Mouse (Mus musculus): Measurements from ENCODE around the gene Gm10490. TPM values are rescaled to one million over a fixed set of nuclear protein-coding genes. Genes with fewer than 3 reads are reported as not detected.
A peak's percentile ranks its signal among the peaks of the same experiment; 100 is the strongest.
"Not testable (repeated sequence)": the region's sequence is repeated elsewhere in the genome, so short reads cannot be mapped to it uniquely, and the experiment has no call there.

Gene Gm10490
- polyA plus RNA-seq (2016; fragmentation: Nextera tagmentation; extraction: Ambion mirVana), result not detected in 2 replicates

GRCm38 (mm10) chrX:7909242-7909641 is at the start of gene Gm10490:
Gm10490 (plus strand) TSS chrX:7909542.
- not testable (repeated sequence) for H3K27ac ChIP-seq; ATAC-seq (ENCODE audit: low FRiP score, low read depth); H3K4me2 ChIP-seq (replicated peaks); H3K4me3 ChIP-seq; H3K27me3 ChIP-seq (replicated peaks); H3K36me3 ChIP-seq; H3K4me1 ChIP-seq; H3K9me3 ChIP-seq; H3K9ac ChIP-seq
- WGBS, result 92% methylated on average over 4 of the region's 4 CpGs

GRCm38 (mm10) chrX:7863181-7863580 is 46.2 kb upstream of the Gm10490 start:
- Histone ChIP-seq H3K4me2 (replicated peaks) (no peak overlapping the region), H3K9me3 (no peaks in the 10 kb centered on the region), H3K27me3 (replicated peaks) (no peaks in the 10 kb centered on the region), H3K27ac (no peak overlapping the region), H3K4me1 (no peaks in the 10 kb centered on the region), H3K9ac (no peak overlapping the region), H3K4me3 (no peak overlapping the region), H3K36me3 (peaks cover 8% of the 10 kb centered on the region)
- 87% methylated on average over 1 of the region's 1 CpGs for WGBS
- no peak for ATAC-seq (ENCODE audit: low FRiP score, low read depth)

GRCm38 (mm10) chrX:7864551-7864950 is 44.8 kb upstream of the Gm10490 start:
- WGBS, result 80% methylated on average over 3 of the region's 3 CpGs
- Histone ChIP-seq H3K9ac (no peak overlapping the region), H3K9me3 (no peaks in the 10 kb centered on the region), H3K36me3 (peaks cover 9% of the 10 kb centered on the region), H3K4me1 (no peaks in the 10 kb centered on the region), H3K27ac (no peak overlapping the region), H3K4me3 (no peak overlapping the region), H3K4me2 (replicated peaks) (no peak overlapping the region), H3K27me3 (replicated peaks) (no peaks in the 10 kb centered on the region)
- ATAC-seq (ENCODE audit: low FRiP score, low read depth), result no peak

- Histone ChIP-seq H3K4me3 (no peak overlapping the region), H3K9ac (no peak overlapping the region), H3K27me3 (replicated peaks) (no peaks in the 10 kb centered on the region), H3K36me3 (peaks cover 9% of the 10 kb centered on the region), H3K9me3 (no peaks in the 10 kb centered on the region), H3K4me2 (replicated peaks) (no peak overlapping the region), H3K4me1 (no peaks in the 10 kb centered on the region), H3K27ac (no peak overlapping the region)
- no peak for ATAC-seq (ENCODE audit: low FRiP score, low read depth)
- WGBS, result 79% methylated on average over 2 of the region's 2 CpGs
These were observed 44.0 kb upstream of the Gm10490 start for GRCm38 (mm10) chrX:7865343-7865742.

- Histone ChIP-seq H3K27ac (no peak overlapping the region), H3K4me3 (no peak overlapping the region), H3K36me3 (peaks cover 9% of the 10 kb centered on the region), H3K9me3 (no peaks in the 10 kb centered on the region), H3K4me2 (replicated peaks) (no peak overlapping the region), H3K4me1 (no peaks in the 10 kb centered on the region), H3K9ac (no peak overlapping the region), H3K27me3 (replicated peaks) (no peaks in the 10 kb centered on the region)
- WGBS, result 73% methylated on average over 2 of the region's 2 CpGs
- ATAC-seq (ENCODE audit: low FRiP score, low read depth), result no peak
These were observed 43.6 kb upstream of the Gm10490 start for GRCm38 (mm10) chrX:7865786-7866185.

GRCm38 (mm10) chrX:7867141-7867540 is 42.2 kb upstream of the Gm10490 start:
- H3K4me3 ChIP-seq, result no peak overlapping the region
- 94% methylated on average over 1 of the region's 1 CpGs for WGBS
- no peaks in the 10 kb centered on the region for H3K27me3 ChIP-seq (replicated peaks)
- no peaks in the 10 kb centered on the region for H3K9me3 ChIP-seq
- H3K4me2 ChIP-seq (replicated peaks), result no peak overlapping the region
- no peak for ATAC-seq (ENCODE audit: low FRiP score, low read depth)
- no peaks in the 10 kb centered on the region for H3K4me1 ChIP-seq
- peaks cover 14% of the 10 kb centered on the region for H3K36me3 ChIP-seq
- H3K27ac ChIP-seq, result no peak overlapping the region
- H3K9ac ChIP-seq, result no peak overlapping the region

- WGBS, result 48% methylated on average over 2 of the region's 2 CpGs
- Histone ChIP-seq H3K36me3 (peaks cover 18% of the 10 kb centered on the region), H3K27me3 (replicated peaks) (no peaks in the 10 kb centered on the region), H3K27ac (no peak overlapping the region), H3K4me3 (no peak overlapping the region), H3K9ac (no peak overlapping the region), H3K9me3 (no peaks in the 10 kb centered on the region), H3K4me1 (no peaks in the 10 kb centered on the region), H3K4me2 (replicated peaks) (no peak overlapping the region)
- no peak for ATAC-seq (ENCODE audit: low FRiP score, low read depth)
These were observed 40.8 kb upstream of the Gm10490 start for GRCm38 (mm10) chrX:7868506-7868905.

- peaks cover 25% of the 10 kb centered on the region for H3K36me3 ChIP-seq
- no peak overlapping the region for H3K27ac ChIP-seq
- no peaks in the 10 kb centered on the region for H3K4me1 ChIP-seq
- 43% methylated on average over 3 of the region's 3 CpGs for WGBS
- H3K4me2 ChIP-seq (replicated peaks), result no peak overlapping the region
- no peak for ATAC-seq (ENCODE audit: low FRiP score, low read depth)
- H3K9ac ChIP-seq, result no peak overlapping the region
- H3K9me3 ChIP-seq, result no peaks in the 10 kb centered on the region
- H3K27me3 ChIP-seq (replicated peaks), result no peaks in the 10 kb centered on the region
- no peak overlapping the region for H3K4me3 ChIP-seq
These were observed 39.5 kb upstream of the Gm10490 start for GRCm38 (mm10) chrX:7869826-7870225.

GRCm38 (mm10) chrX:7878007-7878419 is 31.3 kb upstream of the Gm10490 start, which contains the start of gene Pim2:
Pim2 (plus strand) TSS chrX:7878262.
- no peak within 1 kb of the TSS for H3K27ac ChIP-seq
- H3K4me2 ChIP-seq (replicated peaks), result peak within 1 kb of the TSS; percentile 79
- H3K27me3 ChIP-seq (replicated peaks), result no peaks in the 10 kb centered on the region
- no peaks in the 10 kb centered on the region for H3K9me3 ChIP-seq
- 0 out of 2 replicates have a peak, but pooled peaks cover 7% of the 10 kb centered on the region for H3K4me1 ChIP-seq
- ATAC-seq (ENCODE audit: low FRiP score, low read depth), result peak; percentile 89
- peak within 1 kb of the TSS; percentile 41 for H3K4me3 ChIP-seq
- peaks cover 11% of the 10 kb centered on the region; the same call in 1 of the 2 replicates for H3K36me3 ChIP-seq
- peak within 1 kb of the TSS; percentile 47; the same call in 1 of the 2 replicates for H3K9ac ChIP-seq
- 15% methylated on average over 38 of the region's 38 CpGs for WGBS

- peak overlapping the region; percentile 41 for H3K4me3 ChIP-seq
- H3K27ac ChIP-seq, result no peak overlapping the region
- H3K9me3 ChIP-seq, result no peaks in the 10 kb centered on the region
- H3K27me3 ChIP-seq (replicated peaks), result no peaks in the 10 kb centered on the region
- 15% methylated on average over 21 of the region's 21 CpGs for WGBS
- H3K4me2 ChIP-seq (replicated peaks), result peak overlapping the region; percentile 79
- peak overlapping the region; percentile 47; the same call in 1 of the 2 replicates for H3K9ac ChIP-seq
- peaks cover 7% of the 10 kb centered on the region; the same call in 1 of the 2 replicates for H3K36me3 ChIP-seq
- 0 out of 2 replicates have a peak, but pooled peaks cover 7% of the 10 kb centered on the region for H3K4me1 ChIP-seq
- peak; percentile 22 for ATAC-seq (ENCODE audit: low FRiP score, low read depth)
These were observed 30.8 kb upstream of the Gm10490 start for GRCm38 (mm10) chrX:7878495-7878894.

GRCm38 (mm10) chrX:7879819-7880218 is 29.5 kb upstream of the Gm10490 start:
- H3K27ac ChIP-seq, result no peak overlapping the region
- WGBS, result 17% methylated on average over 11 of the region's 11 CpGs

GRCm38 (mm10) chrX:7883841-7884567 is 25.3 kb upstream of the Gm10490 start, which contains the start of gene Slc35a2:
Slc35a2 (plus strand) TSS chrX:7884028.
- H3K27me3 ChIP-seq (replicated peaks), result no peaks in the 10 kb centered on the region
- H3K36me3 ChIP-seq, result no peaks in the 10 kb centered on the region
- H3K4me1 ChIP-seq, result 0 out of 2 replicates have a peak, but pooled peaks cover 3% of the 10 kb centered on the region
- peak; percentile 83 for ATAC-seq (ENCODE audit: low FRiP score, low read depth)
- H3K4me3 ChIP-seq, result peak within 1 kb of the TSS; percentile 58
- 12% methylated on average over 49 of the region's 49 CpGs for WGBS
- H3K27ac ChIP-seq, result no peak within 1 kb of the TSS
- peak within 1 kb of the TSS; percentile 64 for H3K4me2 ChIP-seq (replicated peaks)
- no peaks in the 10 kb centered on the region; the same call in 1 of the 2 replicates for H3K9me3 ChIP-seq
- H3K9ac ChIP-seq, result peak within 1 kb of the TSS; percentile 44

More at GRCm38 (mm10) chrX:7879819-7880218, 29.5 kb upstream of the Gm10490 start:
- no peaks in the 10 kb centered on the region for H3K27me3 ChIP-seq (replicated peaks)
- H3K9me3 ChIP-seq, result no peaks in the 10 kb centered on the region; the same call in 1 of the 2 replicates
- peak; percentile 36; the same call in 1 of the 2 replicates for ATAC-seq (ENCODE audit: low FRiP score, low read depth)
- peak overlapping the region; percentile 44 for H3K4me2 ChIP-seq (replicated peaks)
- H3K4me3 ChIP-seq, result no peak overlapping the region
- 0 out of 2 replicates have a peak, but pooled peaks cover 7% of the 10 kb centered on the region for H3K4me1 ChIP-seq
- no peaks in the 10 kb centered on the region for H3K36me3 ChIP-seq
- no peak overlapping the region for H3K9ac ChIP-seq

All from neural tube, embryonic 12.5 days (tissue).